Mouse (Mus musculus) limb, embryonic 14.5 days (tissue): Measurements from ENCODE around the gene Dennd5b. TPM values are rescaled to one million over a fixed set of nuclear protein-coding genes. Genes with fewer than 3 reads are reported as not detected.

Source experiments
- ATAC-seq: fragments of 200-750 bp; cut with Nextera tagmentation; 2 replicates; pipeline ENCODE4 v1.8.0; 2017; ENCODE audit warnings: low read depth, moderate number of reproducible peaks, moderate TSS enrichment; ENCODE audit not compliant: low FRiP score
- DNase-seq: peaks from one replicate; pipeline ENCODE4 v3.0.0-alpha.2; 2015; ENCODE audit warnings: low spot score
- H3K27ac ChIP-seq: fragments of 300-500 bp; sonication (generic); replicated peaks from 2 replicates; pipeline ENCODE4 v1.5.1; 2014; ENCODE audit warnings: low read depth, mild to moderate bottlenecking, low read length, moderate library complexity, mixed read lengths
- H3K27me3 ChIP-seq: fragments of 300-500 bp; sonication (generic); 2 replicates; pipeline ENCODE4 v1.6.1; 2014; ENCODE audit warnings: low read length, mixed read lengths; ENCODE audit not compliant: control insufficient read depth, insufficient read depth
- H3K36me3 ChIP-seq: fragments of 300-500 bp; sonication (generic); 2 replicates; pipeline ENCODE4 v1.6.1; 2014; ENCODE audit warnings: mild to moderate bottlenecking, low read length, moderate library complexity, mixed read lengths; ENCODE audit not compliant: control insufficient read depth, insufficient read depth
- H3K4me1 ChIP-seq: fragments of 300-500 bp; sonication (generic); 2 replicates; pipeline ENCODE4 v1.6.1; 2014; ENCODE audit warnings: antibody characterized with exemption, low read length, mixed read lengths; ENCODE audit not compliant: control insufficient read depth, insufficient read depth
- H3K4me2 ChIP-seq: fragments of 300-500 bp; sonication (generic); replicated peaks from 2 replicates; pipeline ENCODE4 v1.6.1; 2014; ENCODE audit warnings: low read depth, mild to moderate bottlenecking, low read length, moderate library complexity; ENCODE audit not compliant: severe bottlenecking
- H3K4me3 ChIP-seq: fragments of 300-500 bp; sonication (generic); replicated peaks from 2 replicates; pipeline ENCODE4 v1.5.1; 2014; ENCODE audit warnings: low read length
- H3K9ac ChIP-seq: fragments of 300-500 bp; sonication (generic); 2 replicates; pipeline ENCODE4 v1.6.1; 2014; ENCODE audit warnings: mild to moderate bottlenecking, low read depth, low read length, moderate library complexity; ENCODE audit not compliant: severe bottlenecking
- H3K9me3 ChIP-seq: fragments of 300-500 bp; sonication (generic); 2 replicates; pipeline ENCODE4 v1.6.1; 2016; ENCODE audit warnings: low read length; ENCODE audit not compliant: control insufficient read depth
- POLR2A ChIP-seq: fragments of 200-500 bp; IDR thresholded peaks from 2 replicates; pipeline ENCODE4 v1.8.0; 2012; ENCODE audit warnings: inconsistent platforms, mild to moderate bottlenecking, moderate library complexity, borderline replicate concordance; ENCODE audit not compliant: insufficient read depth, insufficient read length; ENCODE audit errors: extremely low read depth
- WGBS: fragments of 180-500 bp; shearing (Covaris S2); extraction: QIAGEN DNeasy Blood & Tissue Kit; methylation state at CpG from one replicate; pipeline ENCODE4 v1.1.7; 2014; 5-methylcytosine and 5-hydroxymethylcytosine counted together
- polyA plus RNA-seq, 2 experiments: library from polyadenylated mRNA; depleted of rRNA in 1 of 2; stranded (reverse) in 1 of 2; unstranded in 1 of 2; fragments of >200 nt; fragmentation: Nextera tagmentation in 1 of 2; extraction: Ambion mirVana in 1 of 2; gene quantifications; 2 replicates each; pipeline versions ENCODE4 v1.2.1 to v1.2.3; 2012 to 2014

The Dennd5b gene
- polyA plus RNA-seq, 2 experiments, result 4.8 to 6.6 TPM

GRCm38 (mm10) chr6:149054780-149055179 is 46.7 kb downstream of the Dennd5b start:
- WGBS, result 75% methylated on average over 2 of the region's 2 CpGs
- Histone ChIP-seq H3K4me1 (no peaks in the 10 kb centered on the region), H3K4me2 (no peak overlapping the region), H3K27me3 (no peaks in the 10 kb centered on the region), H3K27ac (no peak overlapping the region), H3K4me3 (no peak overlapping the region), H3K9ac (no peak overlapping the region), H3K9me3 (no peaks in the 10 kb centered on the region), H3K36me3 (no peaks in the 10 kb centered on the region)
- TF ChIP-seq POLR2A, result no peak
- DNase-seq, result no peak
- no peak for ATAC-seq

- no peak overlapping the region for H3K4me3 ChIP-seq
- no peaks in the 10 kb centered on the region for H3K9me3 ChIP-seq
- no peak overlapping the region for H3K27ac ChIP-seq
- ATAC-seq (no peak), DNase-seq (peak; percentile 38)
- no peak overlapping the region for H3K9ac ChIP-seq
- no peak overlapping the region for H3K4me2 ChIP-seq
- TF ChIP-seq POLR2A, result no peak
- H3K4me1 ChIP-seq, result no peaks in the 10 kb centered on the region
- no peaks in the 10 kb centered on the region for H3K36me3 ChIP-seq
- WGBS, result 82% methylated on average over 4 of the region's 4 CpGs
- H3K27me3 ChIP-seq, result no peaks in the 10 kb centered on the region
These were observed 50.3 kb downstream of the Dennd5b start for GRCm38 (mm10) chr6:149050978-149051723.

GRCm38 (mm10) chr6:149040099-149040498 is 61.4 kb downstream of the Dennd5b start:
- TF ChIP-seq POLR2A, result no peak
- Histone ChIP-seq H3K36me3 (peaks cover 8% of the 10 kb centered on the region), H3K4me1 (no peaks in the 10 kb centered on the region), H3K4me3 (no peak overlapping the region), H3K27ac (no peak overlapping the region), H3K4me2 (no peak overlapping the region), H3K9ac (no peak overlapping the region), H3K9me3 (no peaks in the 10 kb centered on the region), H3K27me3 (no peaks in the 10 kb centered on the region)
- DNase-seq (no peak), ATAC-seq (no peak)
- WGBS, result 89% methylated on average over 4 of the region's 4 CpGs

GRCm38 (mm10) chr6:149032198-149032597 is 69.3 kb downstream of the Dennd5b start:
- ATAC-seq (no peak), DNase-seq (no peak)
- Histone ChIP-seq H3K36me3 (peaks cover 6% of the 10 kb centered on the region; the same call in 1 of the 2 replicates), H3K9ac (no peak overlapping the region), H3K9me3 (no peaks in the 10 kb centered on the region), H3K27ac (no peak overlapping the region), H3K4me1 (no peaks in the 10 kb centered on the region), H3K27me3 (no peaks in the 10 kb centered on the region), H3K4me2 (no peak overlapping the region), H3K4me3 (no peak overlapping the region)
- 88% methylated on average over 5 of the region's 5 CpGs for WGBS
- no peak for TF ChIP-seq POLR2A

GRCm38 (mm10) chr6:149031377-149031776 is 70.1 kb downstream of the Dennd5b start:
- DNase-seq (no peak), ATAC-seq (no peak)
- no peak overlapping the region for H3K27ac ChIP-seq
- H3K4me1 ChIP-seq, result no peaks in the 10 kb centered on the region
- no peak overlapping the region for H3K4me2 ChIP-seq
- no peaks in the 10 kb centered on the region for H3K9me3 ChIP-seq
- no peaks in the 10 kb centered on the region for H3K27me3 ChIP-seq
- no peak overlapping the region for H3K4me3 ChIP-seq
- peaks cover 8% of the 10 kb centered on the region for H3K36me3 ChIP-seq
- H3K9ac ChIP-seq, result no peak overlapping the region
- no peak for TF ChIP-seq POLR2A
